Mouse (Mus musculus) erythroblast, embryonic 14.5 days (primary cell): ENCODE measurements around the gene Med1.

Experiments used
- GATA1 ChIP-seq: IDR thresholded peaks from 2 replicates; pipeline ENCODE4 v1.6.1; 2012; ENCODE audit warnings: low read length, inconsistent platforms, mixed read lengths
- TAL1 ChIP-seq: IDR thresholded peaks from 3 replicates; pipeline ENCODE4 v1.6.1; 2012; ENCODE audit warnings: low read length, inconsistent platforms, mixed read lengths

GRCm38 (mm10) chr11:98226349-98226748 is 33.3 kb upstream of the Med1 start:
- TF ChIP-seq TAL1 (no peak), GATA1 (no peak)
